Mouse (Mus musculus) MEL-GATA-1-ER (cell line): ENCODE results near the gene Gm29735.
"Not testable (repeated sequence)": the region's sequence is repeated elsewhere in the genome, so short reads cannot be mapped to it uniquely, and the experiment has no call there.

Experiments
- DNase-seq: peaks from one replicate; pipeline ENCODE4 v3.0.0-alpha.2; 2012; ENCODE audit warnings: low read depth; ENCODE audit errors: extremely low read depth

Gene Gm29735

GRCm38 (mm10) chr7:142128843-142129242 is 28.1 kb downstream of the Gm29735 start:
- no peak for DNase-seq

GRCm38 (mm10) chr7:142120629-142121028 is 36.3 kb downstream of the Gm29735 start, which contains the start of gene Gm45618:
Gm45618 (minus strand) TSS chr7:142120729.
- not testable (repeated sequence) for DNase-seq

GRCm38 (mm10) chr7:142119632-142120031 is 37.3 kb downstream of the Gm29735 start:
- DNase-seq = no peak
